Mouse (Mus musculus): ENCODE data around the gene Sgcb. TPM values are rescaled to one million over a fixed set of nuclear protein-coding genes. Genes with fewer than 3 reads are reported as not detected.

Gene Sgcb
- polyA plus RNA-seq, 1 experiment from 2014 or later, result 32.1 TPM

DNA sequence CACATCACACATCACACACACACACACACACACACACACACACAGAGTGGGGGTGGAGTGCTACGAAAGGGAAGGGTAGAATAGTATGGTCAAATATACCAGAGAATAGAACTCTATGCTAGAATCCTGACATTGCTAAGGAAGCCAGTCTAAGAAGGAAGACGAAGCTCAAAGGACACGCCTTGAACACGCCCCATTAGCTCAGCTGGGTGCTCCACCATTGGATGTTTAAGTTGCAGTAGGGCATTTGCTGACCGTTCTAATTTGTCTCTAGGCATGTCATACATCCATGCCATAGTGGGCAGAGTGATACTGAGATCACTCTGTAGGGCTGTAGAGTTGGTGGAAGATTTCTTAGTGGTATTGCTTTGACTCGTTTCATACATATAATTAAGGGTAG is 35.6 kb upstream of the Sgcb start:
- H3K36me3 ChIP-seq (ENCODE audit: control insufficient read depth, insufficient read depth, low read length), result no peaks in the 10 kb centered on the region
- H3K9ac ChIP-seq (ENCODE audit: low read length), result no peak overlapping the region
- H3K27ac ChIP-seq (ENCODE audit: low read length), result no peak overlapping the region
- WGBS, result 76% methylated on average over 6 of the region's 6 CpGs
- ATAC-seq (ENCODE audit: insufficient read depth, low FRiP score), result no peak
- H3K4me3 ChIP-seq (replicated peaks; ENCODE audit: low read length), result no peak overlapping the region
- no peaks in the 10 kb centered on the region for H3K27me3 ChIP-seq (ENCODE audit: control insufficient read depth, insufficient read depth, low read length)
- H3K4me1 ChIP-seq (ENCODE audit: control insufficient read depth, insufficient read depth, low read length), result no peaks in the 10 kb centered on the region
- H3K9me3 ChIP-seq (replicated peaks; ENCODE audit: control insufficient read depth, low read length), result no peaks in the 10 kb centered on the region
- no peak overlapping the region for H3K4me2 ChIP-seq (ENCODE audit: low read depth, low read length)

DNA sequence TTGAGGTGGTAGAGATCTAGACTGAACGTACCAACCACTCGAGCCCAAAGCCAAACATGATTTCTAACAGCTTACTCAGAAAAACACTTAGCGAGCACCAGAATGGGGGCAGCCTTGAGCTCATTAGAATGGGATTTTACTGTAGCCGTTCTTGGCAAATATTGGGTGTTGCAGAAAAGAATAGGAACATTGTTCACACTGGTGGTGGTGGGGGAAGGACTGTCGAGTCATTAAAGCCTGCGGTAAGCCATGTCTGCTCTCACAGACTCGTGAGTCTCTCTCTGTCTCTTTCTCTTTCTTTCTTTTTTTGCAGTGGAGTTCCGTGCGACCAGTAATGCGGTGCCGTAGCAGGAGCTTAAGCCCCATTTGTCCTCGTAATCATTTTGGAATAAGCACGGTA is 29.0 kb upstream of the Sgcb start:
- no peak overlapping the region for H3K4me3 ChIP-seq (replicated peaks; ENCODE audit: low read length)
- WGBS, result 62% methylated on average over 13 of the region's 13 CpGs

DNA sequence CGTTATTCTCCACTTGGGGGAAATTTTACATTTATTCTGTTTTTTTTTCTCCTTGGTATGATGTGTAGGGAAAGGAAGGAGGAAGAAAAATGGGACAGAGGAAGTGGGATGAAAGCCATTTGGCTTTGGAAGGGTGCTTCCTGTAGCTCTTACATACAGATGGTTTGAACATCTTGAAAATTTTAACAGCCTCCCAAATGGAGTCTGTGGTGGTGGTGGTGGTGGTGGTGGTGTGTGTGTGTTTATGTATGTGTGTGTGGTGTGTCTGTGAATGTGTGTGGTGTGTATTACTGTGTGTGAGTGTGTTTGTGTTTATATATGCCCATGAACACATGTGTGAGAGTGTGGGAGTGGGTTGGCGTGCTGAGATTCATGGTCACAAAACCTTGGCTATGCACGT is 28.0 kb upstream of the Sgcb start:
- ATAC-seq (ENCODE audit: insufficient read depth, low FRiP score), result no peak
- no peaks in the 10 kb centered on the region for H3K27me3 ChIP-seq (ENCODE audit: control insufficient read depth, insufficient read depth, low read length)
- H3K36me3 ChIP-seq (ENCODE audit: control insufficient read depth, insufficient read depth, low read length), result no peaks in the 10 kb centered on the region
- H3K4me1 ChIP-seq (ENCODE audit: control insufficient read depth, insufficient read depth, low read length), result no peaks in the 10 kb centered on the region
- 68% methylated on average over 3 of the region's 3 CpGs for WGBS
- no peak overlapping the region for H3K4me3 ChIP-seq (replicated peaks; ENCODE audit: low read length)
- no peaks in the 10 kb centered on the region for H3K9me3 ChIP-seq (replicated peaks; ENCODE audit: control insufficient read depth, low read length)
- H3K27ac ChIP-seq (ENCODE audit: low read length), result no peak overlapping the region
- no peak overlapping the region for H3K4me2 ChIP-seq (ENCODE audit: low read depth, low read length)
- no peak overlapping the region for H3K9ac ChIP-seq (ENCODE audit: low read length)

More for the DNA sequence above, 29.0 kb upstream of the Sgcb start:
- ATAC-seq (ENCODE audit: insufficient read depth, low FRiP score), result no peak
- no peaks in the 10 kb centered on the region for H3K4me1 ChIP-seq (ENCODE audit: control insufficient read depth, insufficient read depth, low read length)
- H3K27me3 ChIP-seq (ENCODE audit: control insufficient read depth, insufficient read depth, low read length), result no peaks in the 10 kb centered on the region
- no peaks in the 10 kb centered on the region for H3K9me3 ChIP-seq (replicated peaks; ENCODE audit: control insufficient read depth, low read length)
- H3K9ac ChIP-seq (ENCODE audit: low read length), result no peak overlapping the region
- H3K27ac ChIP-seq (ENCODE audit: low read length), result no peak overlapping the region
- no peaks in the 10 kb centered on the region for H3K36me3 ChIP-seq (ENCODE audit: control insufficient read depth, insufficient read depth, low read length)
- peak overlapping the region; percentile 6; the same call in 1 of the 2 replicates for H3K4me2 ChIP-seq (ENCODE audit: low read depth, low read length)

DNA sequence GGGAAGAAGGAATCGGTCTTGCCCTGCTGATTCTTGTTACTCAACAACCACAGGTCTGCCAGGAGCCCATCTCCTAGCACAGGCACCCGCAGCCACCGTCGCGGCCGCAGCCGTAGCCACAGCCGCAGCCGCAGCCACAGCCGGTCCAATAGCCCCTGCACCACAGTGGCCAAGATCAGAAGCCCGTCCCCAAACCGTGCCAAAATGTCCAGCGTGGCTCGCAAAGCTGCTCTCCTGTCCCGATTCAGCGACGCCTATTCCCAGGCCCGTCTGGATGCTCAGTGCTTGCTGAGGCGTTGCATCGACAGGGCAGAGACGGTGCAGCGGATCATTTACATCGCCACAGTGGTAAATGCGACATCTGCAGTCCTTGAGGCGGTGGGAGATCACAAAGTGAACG is 21.8 kb upstream of the Sgcb start:
- Histone ChIP-seq H3K4me1 (ENCODE audit: control insufficient read depth, insufficient read depth, low read length) (no peaks in the 10 kb centered on the region), H3K36me3 (ENCODE audit: control insufficient read depth, insufficient read depth, low read length) (no peaks in the 10 kb centered on the region), H3K27ac (ENCODE audit: low read length) (no peak overlapping the region), H3K9ac (ENCODE audit: low read length) (no peak overlapping the region), H3K27me3 (ENCODE audit: control insufficient read depth, insufficient read depth, low read length) (no peaks in the 10 kb centered on the region), H3K4me3 (replicated peaks; ENCODE audit: low read length) (no peak overlapping the region), H3K9me3 (replicated peaks; ENCODE audit: control insufficient read depth, low read length) (no peaks in the 10 kb centered on the region), H3K4me2 (ENCODE audit: low read depth, low read length) (no peak overlapping the region)
- no peak for ATAC-seq (ENCODE audit: insufficient read depth, low FRiP score)
- 47% methylated on average over 26 of the region's 26 CpGs for WGBS

DNA sequence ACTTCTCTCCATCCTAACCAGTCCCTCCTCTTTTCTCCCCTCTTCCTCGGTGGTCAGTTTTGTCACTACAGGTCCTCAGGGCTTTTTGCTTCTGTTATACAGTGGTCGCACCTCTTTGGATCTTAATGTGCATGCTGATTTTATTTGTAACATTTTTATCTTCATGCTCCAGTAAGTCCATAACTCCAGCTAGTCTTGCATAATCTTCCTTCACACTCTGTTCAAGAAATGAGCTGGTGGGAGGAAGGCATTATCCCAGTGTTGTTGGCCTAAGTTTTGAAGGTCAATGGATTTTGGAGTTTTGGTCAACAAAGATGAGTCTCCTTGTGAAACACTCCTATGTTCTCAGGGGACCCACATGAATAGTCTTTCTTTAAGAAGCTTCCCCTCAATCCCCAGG is 20.3 kb upstream of the Sgcb start:
- Histone ChIP-seq H3K36me3 (ENCODE audit: control insufficient read depth, insufficient read depth, low read length) (no peaks in the 10 kb centered on the region), H3K9me3 (replicated peaks; ENCODE audit: control insufficient read depth, low read length) (no peaks in the 10 kb centered on the region), H3K27ac (ENCODE audit: low read length) (no peak overlapping the region), H3K9ac (ENCODE audit: low read length) (no peak overlapping the region), H3K4me2 (ENCODE audit: low read depth, low read length) (no peak overlapping the region), H3K27me3 (ENCODE audit: control insufficient read depth, insufficient read depth, low read length) (no peaks in the 10 kb centered on the region), H3K4me1 (ENCODE audit: control insufficient read depth, insufficient read depth, low read length) (no peaks in the 10 kb centered on the region), H3K4me3 (replicated peaks; ENCODE audit: low read length) (no peak overlapping the region)
- 83% methylated on average over 2 of the region's 2 CpGs for WGBS
- no peak for ATAC-seq (ENCODE audit: insufficient read depth, low FRiP score)

DNA sequence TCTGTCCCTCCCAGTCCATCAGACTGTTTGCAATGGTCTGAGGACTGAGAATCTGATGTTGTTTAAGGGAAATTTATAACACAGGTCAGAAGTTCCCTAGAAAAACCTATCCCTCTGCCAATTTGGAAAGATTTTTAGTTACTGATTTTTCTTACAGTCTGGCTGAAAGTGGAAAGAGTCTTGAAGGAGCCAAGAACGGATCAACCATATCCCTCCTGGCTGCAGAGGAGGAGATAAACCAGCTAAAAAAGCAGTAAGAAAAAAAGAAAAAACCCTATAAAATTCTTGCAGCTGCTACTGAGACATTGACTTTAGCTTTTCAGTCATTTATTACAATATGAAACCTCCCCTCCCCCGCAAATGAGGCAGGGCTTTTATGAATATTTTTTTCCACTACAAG is 19.1 kb upstream of the Sgcb start:
- Histone ChIP-seq H3K9ac (ENCODE audit: low read length) (no peak overlapping the region), H3K27ac (ENCODE audit: low read length) (no peak overlapping the region), H3K36me3 (ENCODE audit: control insufficient read depth, insufficient read depth, low read length) (no peaks in the 10 kb centered on the region), H3K4me3 (replicated peaks; ENCODE audit: low read length) (no peak overlapping the region), H3K4me2 (ENCODE audit: low read depth, low read length) (no peak overlapping the region), H3K27me3 (ENCODE audit: control insufficient read depth, insufficient read depth, low read length) (no peaks in the 10 kb centered on the region), H3K9me3 (replicated peaks; ENCODE audit: control insufficient read depth, low read length) (no peaks in the 10 kb centered on the region), H3K4me1 (ENCODE audit: control insufficient read depth, insufficient read depth, low read length) (no peaks in the 10 kb centered on the region)
- WGBS, result 51% methylated on average over 2 of the region's 2 CpGs
- ATAC-seq (ENCODE audit: insufficient read depth, low FRiP score), result no peak

DNA sequence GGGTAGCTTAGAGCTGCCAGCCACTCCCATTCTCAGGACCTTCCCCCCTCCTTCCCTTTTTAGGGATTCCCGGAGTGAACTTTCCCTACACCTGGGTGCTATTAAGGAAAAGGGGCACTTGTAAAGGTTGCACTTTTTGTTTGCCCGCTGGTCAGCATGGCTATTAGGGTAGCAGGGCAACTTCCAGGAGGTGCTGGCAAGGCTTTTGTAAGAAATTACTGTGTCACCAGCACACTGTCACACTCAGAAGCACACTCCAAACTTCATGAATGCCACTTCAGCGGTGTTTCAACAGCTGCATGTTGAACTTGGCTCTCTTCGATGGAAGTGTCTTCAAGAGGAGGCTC is 4.2 kb upstream of the Sgcb start:
- peaks cover 11% of the 10 kb centered on the region for H3K4me1 ChIP-seq (ENCODE audit: control insufficient read depth, insufficient read depth, low read length)
- H3K36me3 ChIP-seq (ENCODE audit: control insufficient read depth, insufficient read depth, low read length), result no peaks in the 10 kb centered on the region
- H3K4me3 ChIP-seq (replicated peaks; ENCODE audit: low read length), result peak overlapping the region; percentile 62
- no peak for ATAC-seq (ENCODE audit: insufficient read depth, low FRiP score)
- no peak overlapping the region; the same call in 1 of the 2 replicates for H3K9ac ChIP-seq (ENCODE audit: low read length)
- H3K9me3 ChIP-seq (replicated peaks; ENCODE audit: control insufficient read depth, low read length), result no peaks in the 10 kb centered on the region
- H3K27me3 ChIP-seq (ENCODE audit: control insufficient read depth, insufficient read depth, low read length), result peaks cover 49% of the 10 kb centered on the region
- 4% methylated on average over 4 of the region's 4 CpGs for WGBS
- peak overlapping the region; percentile 99 for H3K4me2 ChIP-seq (ENCODE audit: low read depth, low read length)
- no peak overlapping the region for H3K27ac ChIP-seq (ENCODE audit: low read length)

DNA sequence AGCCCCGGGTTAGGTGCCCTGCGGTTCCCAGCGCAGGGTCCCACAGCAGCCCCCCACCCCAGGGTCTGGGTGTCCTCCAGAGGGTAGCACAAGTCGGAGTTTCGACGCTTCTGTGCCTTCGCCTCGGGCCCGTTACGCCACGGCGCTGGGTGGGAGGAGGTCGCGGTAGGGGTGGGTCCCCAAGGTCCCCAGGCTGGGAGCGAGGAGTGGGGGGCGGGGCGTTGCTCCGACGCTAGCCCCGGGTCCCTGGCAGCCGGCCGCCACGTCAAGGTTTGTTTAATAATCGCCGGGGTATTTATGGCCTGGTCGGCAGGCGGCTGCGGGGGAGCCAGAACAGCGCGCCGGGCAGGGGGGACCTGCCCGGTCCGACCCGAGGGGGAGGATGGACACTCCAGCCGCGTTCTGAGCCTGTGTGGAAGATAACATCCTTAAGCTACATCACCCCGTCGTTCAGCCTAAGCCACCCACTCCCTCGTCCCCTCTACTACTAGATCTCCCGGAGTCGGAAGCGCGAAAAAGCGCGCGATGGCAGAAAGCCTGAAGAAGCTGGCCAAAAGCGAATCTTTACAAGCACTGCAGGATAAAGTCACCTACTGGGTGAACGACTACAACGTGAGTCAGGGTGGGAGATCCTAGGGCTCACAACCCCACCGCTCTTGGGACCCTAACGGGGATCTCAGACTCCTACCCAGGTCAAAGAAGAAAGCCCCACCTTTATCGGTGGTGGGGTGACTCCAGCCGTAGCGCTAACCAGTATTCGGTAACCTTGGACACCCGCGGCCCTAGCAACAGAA is 3.7 kb upstream of the Sgcb start, which contains the start of gene Spata18:
Gene Spata18 (plus strand): TSS at position 319 of the 794 bp plus-strand sequence.
- Histone ChIP-seq H3K27ac (ENCODE audit: low read length) (no peak within 1 kb of the TSS), H3K4me2 (ENCODE audit: low read depth, low read length) (peak within 1 kb of the TSS; percentile 99), H3K9ac (ENCODE audit: low read length) (peak within 1 kb of the TSS; percentile 67), H3K9me3 (replicated peaks; ENCODE audit: control insufficient read depth, low read length) (no peaks in the 10 kb centered on the region), H3K36me3 (ENCODE audit: control insufficient read depth, insufficient read depth, low read length) (no peaks in the 10 kb centered on the region), H3K4me3 (replicated peaks; ENCODE audit: low read length) (peak within 1 kb of the TSS; percentile 62), H3K4me1 (ENCODE audit: control insufficient read depth, insufficient read depth, low read length) (peaks cover 11% of the 10 kb centered on the region), H3K27me3 (ENCODE audit: control insufficient read depth, insufficient read depth, low read length) (peaks cover 49% of the 10 kb centered on the region)
- no peak for ATAC-seq (ENCODE audit: insufficient read depth, low FRiP score)
- under 1% methylated on average over 57 of the region's 57 CpGs for WGBS

DNA sequence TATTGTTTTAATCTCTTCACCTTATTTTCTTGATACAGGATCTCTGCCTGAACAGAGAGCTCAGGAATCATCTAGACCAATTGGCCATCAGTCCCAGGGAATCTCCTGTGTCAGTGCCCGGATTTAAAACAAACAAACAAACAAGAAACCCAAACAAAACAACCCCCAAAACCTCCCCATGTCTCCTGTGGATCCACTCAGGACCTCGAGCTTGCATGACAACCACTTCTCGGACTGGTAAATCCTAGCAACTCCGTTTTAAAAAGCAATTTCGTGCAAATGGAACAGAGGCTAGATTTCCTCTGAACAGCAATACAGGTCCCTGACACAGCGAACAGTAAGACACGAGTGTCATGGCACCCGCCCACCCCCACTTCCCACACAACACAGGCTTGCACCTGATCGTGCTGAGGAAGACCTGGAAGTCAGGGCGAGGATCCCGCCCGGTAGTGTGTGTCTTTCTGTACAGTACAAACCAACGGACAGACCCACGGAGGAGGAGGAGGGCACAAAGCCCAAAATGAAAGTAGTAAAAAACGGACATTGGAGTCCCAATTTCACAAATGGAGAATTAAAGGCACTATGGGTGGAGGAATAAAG is 2.9 kb upstream of the Sgcb start:
- peak overlapping the region; percentile 67 for H3K9ac ChIP-seq (ENCODE audit: low read length)
- H3K4me2 ChIP-seq (ENCODE audit: low read depth, low read length), result peak overlapping the region; percentile 99
- ATAC-seq (ENCODE audit: insufficient read depth, low FRiP score), result no peak
- H3K4me3 ChIP-seq (replicated peaks; ENCODE audit: low read length), result peak overlapping the region; percentile 62
- peaks cover 49% of the 10 kb centered on the region for H3K27me3 ChIP-seq (ENCODE audit: control insufficient read depth, insufficient read depth, low read length)
- H3K4me1 ChIP-seq (ENCODE audit: control insufficient read depth, insufficient read depth, low read length), result peaks cover 11% of the 10 kb centered on the region
- 2% methylated on average over 15 of the region's 15 CpGs for WGBS
- no peak overlapping the region for H3K27ac ChIP-seq (ENCODE audit: low read length)
- no peaks in the 10 kb centered on the region for H3K9me3 ChIP-seq (replicated peaks; ENCODE audit: control insufficient read depth, low read length)
- H3K36me3 ChIP-seq (ENCODE audit: control insufficient read depth, insufficient read depth, low read length), result no peaks in the 10 kb centered on the region
